Mouse (Mus musculus) cerebellum, adult 2 months (tissue): ENCODE measurements around the gene Pfdn5.

Experiments
- CTCF ChIP-seq: fragments of 200-500 bp; IDR thresholded peaks from 2 replicates; pipeline ENCODE4 v1.5.1; 2011; ENCODE audit warnings: low read depth, mild to moderate bottlenecking, control low read depth, low read length, moderate library complexity, borderline replicate concordance; ENCODE audit not compliant: insufficient read depth
- POLR2A ChIP-seq: fragments of 200-500 bp; IDR thresholded peaks from 2 replicates; pipeline ENCODE4 v1.6.1; 2011; ENCODE audit warnings: low read length, control low read depth, borderline replicate concordance; ENCODE audit not compliant: insufficient read depth

DNA sequence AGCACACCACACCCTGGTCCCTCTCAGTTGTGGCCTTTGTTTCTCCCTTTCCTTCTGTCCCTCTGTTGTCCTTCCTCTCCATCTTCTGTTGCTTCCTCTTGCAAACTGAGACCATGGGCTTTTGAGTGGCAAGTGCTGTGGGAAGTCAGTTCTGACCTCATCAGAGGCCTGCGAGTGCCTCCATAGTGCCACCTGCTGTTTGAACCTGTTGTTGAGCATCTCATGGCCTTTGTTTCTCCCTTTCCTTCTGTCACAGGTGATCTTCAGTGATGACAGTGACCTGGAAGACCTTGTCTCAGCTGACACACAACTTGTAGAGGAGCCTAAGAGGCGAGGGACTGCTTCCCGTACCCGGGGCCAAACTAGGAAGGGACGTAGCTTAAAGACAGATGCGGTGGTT is 9.7 kb upstream of the Pfdn5 start:
- TF ChIP-seq POLR2A (no peak), CTCF (peak; percentile 81)
